Mouse (Mus musculus): ENCODE results near the gene Pde1c.

DNA sequence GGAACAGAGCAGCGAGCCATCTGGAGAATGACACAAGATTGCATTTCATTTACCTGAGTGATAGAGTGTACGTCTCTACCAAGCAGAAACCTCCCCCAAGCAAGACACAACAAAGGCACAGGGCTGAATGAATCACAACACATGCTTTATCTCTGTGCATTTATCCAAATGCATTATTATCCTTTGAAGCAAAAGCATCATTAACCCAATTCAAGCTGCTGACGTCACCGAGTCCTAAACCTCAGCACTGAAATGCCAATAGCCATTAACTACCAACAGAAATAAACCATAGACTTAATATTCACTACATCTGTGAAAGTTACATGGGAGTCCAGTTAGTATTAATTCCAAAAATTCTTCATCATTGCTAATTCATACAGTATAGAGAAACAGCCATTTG lies 127.4 kb downstream of the Pde1c start:
- no peak for TF ChIP-seq POLR2A (IDR thresholded peaks at IDR 0.05; ENCODE audit: low read depth, low read length)
- TF ChIP-seq CTCF (IDR thresholded peaks at IDR 0.05; ENCODE audit: borderline replicate concordance, insufficient read depth, low read length): no peak

Measured in embryonic fibroblast, embryonic 13.5 days (primary cell).